In the genomic region with DNA sequence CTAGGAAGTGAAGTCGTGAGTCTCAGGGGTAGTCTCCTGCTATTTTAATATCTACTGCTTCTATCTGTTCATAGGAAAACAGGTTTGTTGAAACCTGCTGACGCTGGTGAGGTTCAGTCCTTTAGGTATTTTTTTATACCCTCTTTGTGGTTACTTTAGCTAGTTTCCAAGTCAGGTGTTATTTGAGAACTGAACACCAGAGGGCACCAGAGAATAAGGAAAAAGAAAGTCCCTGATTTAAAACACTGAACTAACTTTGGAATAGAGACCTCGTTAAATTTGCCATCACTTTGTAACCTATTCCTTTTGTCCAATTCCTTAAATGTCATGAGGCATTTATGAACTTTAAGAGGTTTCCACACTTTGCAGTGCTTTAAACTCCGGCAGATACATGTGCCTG, we compare ENCODE assay signal across 8 mouse cellular contexts.
DNase-seq lines count a peak whose midpoint lies in the region; ATAC-seq and TF ChIP-seq lines count a peak whose summit lies in the region.

No protein-coding gene starts in this region.

- no peaks in the 10 kb centered on the region for H3K27me3 ChIP-seq in G1E (ENCODE audit: insufficient read depth, low read length)

- intact Hi-C loops in left cerebral cortex, postnatal 4 days (cut with DNase I): no loop called here

- H3K9me3 ChIP-seq in G1E (replicated peaks): no peaks in the 10 kb centered on the region; the same call in 1 of the 2 replicates

- DNase-seq in adrenal gland, postnatal 10 days: peak; percentile 58
- DNase-seq in adrenal gland, postnatal 25 days: no peak
- DNase-seq in kidney, postnatal 10 days: peak; percentile 36
- DNase-seq in kidney, adult 18-20 months: no peak
- peak; percentile 2 for DNase-seq in G1E (ENCODE audit: low spot score)
- DNase-seq in left cerebral cortex, postnatal 4 days: peak; percentile 3
- peak; percentile 28 for DNase-seq in thymus, postnatal 14 days

- no peak for TF ChIP-seq POLR2A in cortical plate, adult 2 months (IDR thresholded peaks at IDR 0.05; ENCODE audit: extremely low read depth, insufficient read depth, low read length)

- ATAC-seq in G1E (ENCODE audit: extremely low read depth, insufficient number of reproducible peaks, low FRiP score, poor library complexity, severe bottlenecking): no peak

- no peaks in the 10 kb centered on the region for H3K4me1 ChIP-seq in G1E (ENCODE audit: insufficient read depth, low read depth, low read length)
- no peaks in the 10 kb centered on the region for H3K4me1 ChIP-seq in cortical plate, adult 2 months (ENCODE audit: control insufficient read depth, insufficient read depth, low read length)

- no peak overlapping the region for H3K4me3 ChIP-seq in G1E (ENCODE audit: low read depth, low read length)
- H3K4me3 ChIP-seq in cortical plate, adult 2 months (ENCODE audit: insufficient read depth, low read length): no peak overlapping the region

- TF ChIP-seq CTCF in G1E (IDR thresholded peaks at IDR 0.05; ENCODE audit: low read depth, low read length): no peak; the same call in 1 of the 2 replicates
- TF ChIP-seq CTCF in cortical plate, adult 2 months (IDR thresholded peaks at IDR 0.05; ENCODE audit: extremely low read depth, insufficient read depth, low read length): 0 out of 2 replicates have a peak, but pooled peaks have one; percentile 6

- no peak overlapping the region for H3K27ac ChIP-seq in cortical plate, adult 2 months (ENCODE audit: insufficient read depth, low read length)

- no peaks in the 10 kb centered on the region for H3K36me3 ChIP-seq in G1E (replicated peaks)

Comparison
In these comparisons a context has a peak if more than half of its experiments do, and no peak if none do; other contexts are left out.
1. DNase-seq: peak in adrenal gland, postnatal 10 days (single experiment), kidney, postnatal 10 days (single experiment), G1E (single experiment), left cerebral cortex, postnatal 4 days (single experiment) and thymus, postnatal 14 days (single experiment); none in adrenal gland, postnatal 25 days (single experiment) and kidney, adult 18-20 months (single experiment).